Mouse (Mus musculus) testis, adult 2 months (tissue): ENCODE results near the gene Cd82. TPM values are rescaled to one million over a fixed set of nuclear protein-coding genes. Genes with fewer than 3 reads are reported as not detected.

Experiments used
- H3K27ac ChIP-seq: fragments of 200-500 bp; 2 replicates; pipeline ENCODE4 v1.5.1; 2012; ENCODE audit warnings: low read depth, low read length; ENCODE audit not compliant: control insufficient read depth, insufficient read depth
- H3K27me3 ChIP-seq: fragments of 200-500 bp; 2 replicates; pipeline ENCODE4 v1.6.1; 2012; ENCODE audit warnings: mild to moderate bottlenecking, low read length, moderate library complexity; ENCODE audit not compliant: control insufficient read depth, insufficient read depth
- H3K36me3 ChIP-seq: fragments of 200-500 bp; 2 replicates; pipeline ENCODE4 v1.6.1; 2012; ENCODE audit warnings: mild to moderate bottlenecking, low read length; ENCODE audit not compliant: control insufficient read depth, insufficient read depth
- H3K4me1 ChIP-seq: fragments of 200-500 bp; 2 replicates; pipeline ENCODE4 v1.6.1; 2012; ENCODE audit warnings: low read length; ENCODE audit not compliant: control insufficient read depth, insufficient read depth
- H3K4me3 ChIP-seq: fragments of 200-500 bp; 2 replicates; pipeline ENCODE4 v1.5.1; 2012; ENCODE audit warnings: low read depth, mild to moderate bottlenecking, low read length, moderate library complexity, mixed read lengths; ENCODE audit not compliant: control insufficient read depth
- CTCF ChIP-seq: fragments of 200-500 bp; IDR thresholded peaks from 2 replicates; pipeline ENCODE4 v1.5.1; 2012; ENCODE audit warnings: low read depth, mild to moderate bottlenecking, inconsistent platforms, low read length, moderate library complexity; ENCODE audit not compliant: control insufficient read depth, insufficient read depth, insufficient replicate concordance
- POLR2A ChIP-seq: fragments of 200-500 bp; IDR thresholded peaks from 2 replicates; pipeline ENCODE4 v1.6.1; 2012; ENCODE audit warnings: low read depth, mild to moderate bottlenecking, inconsistent platforms, low read length, moderate library complexity; ENCODE audit not compliant: control insufficient read depth
- polyA plus RNA-seq: library from polyadenylated mRNA; depleted of rRNA; stranded (reverse); fragments of >200 nt; gene quantifications from 2 replicates; pipeline ENCODE4 v1.2.3, GENCODE M21; 2012

The Cd82 gene
- polyA plus RNA-seq, 1 experiment: 29.9 TPM

GRCm38 (mm10) chr2:93450695-93451094, 12.2 kb downstream of the Cd82 start:
- Histone ChIP-seq H3K4me1 (peaks cover 4% of the 10 kb centered on the region; the same call in 1 of the 2 replicates), H3K27ac (no peak overlapping the region)
- TF ChIP-seq CTCF: no peak

GRCm38 (mm10) chr2:93449657-93450056, 13.3 kb downstream of the Cd82 start:
- no peak overlapping the region for H3K4me3 ChIP-seq
- no peaks in the 10 kb centered on the region for H3K27me3 ChIP-seq
- peaks cover 4% of the 10 kb centered on the region; the same call in 1 of the 2 replicates for H3K4me1 ChIP-seq
- no peak overlapping the region for H3K27ac ChIP-seq
- H3K36me3 ChIP-seq: no peaks in the 10 kb centered on the region
- TF ChIP-seq CTCF (no peak), POLR2A (no peak)

More at GRCm38 (mm10) chr2:93450695-93451094, 12.2 kb downstream of the Cd82 start:
- no peaks in the 10 kb centered on the region for H3K27me3 ChIP-seq
- no peaks in the 10 kb centered on the region for H3K36me3 ChIP-seq
- H3K4me3 ChIP-seq: no peak overlapping the region

GRCm38 (mm10) chr2:93448774-93449173, 14.2 kb downstream of the Cd82 start:
- Histone ChIP-seq H3K4me3 (no peak overlapping the region), H3K27ac (no peak overlapping the region), H3K36me3 (no peaks in the 10 kb centered on the region), H3K27me3 (no peaks in the 10 kb centered on the region), H3K4me1 (peaks cover 4% of the 10 kb centered on the region; the same call in 1 of the 2 replicates)
- TF ChIP-seq CTCF (no peak), POLR2A (no peak)

DNA sequence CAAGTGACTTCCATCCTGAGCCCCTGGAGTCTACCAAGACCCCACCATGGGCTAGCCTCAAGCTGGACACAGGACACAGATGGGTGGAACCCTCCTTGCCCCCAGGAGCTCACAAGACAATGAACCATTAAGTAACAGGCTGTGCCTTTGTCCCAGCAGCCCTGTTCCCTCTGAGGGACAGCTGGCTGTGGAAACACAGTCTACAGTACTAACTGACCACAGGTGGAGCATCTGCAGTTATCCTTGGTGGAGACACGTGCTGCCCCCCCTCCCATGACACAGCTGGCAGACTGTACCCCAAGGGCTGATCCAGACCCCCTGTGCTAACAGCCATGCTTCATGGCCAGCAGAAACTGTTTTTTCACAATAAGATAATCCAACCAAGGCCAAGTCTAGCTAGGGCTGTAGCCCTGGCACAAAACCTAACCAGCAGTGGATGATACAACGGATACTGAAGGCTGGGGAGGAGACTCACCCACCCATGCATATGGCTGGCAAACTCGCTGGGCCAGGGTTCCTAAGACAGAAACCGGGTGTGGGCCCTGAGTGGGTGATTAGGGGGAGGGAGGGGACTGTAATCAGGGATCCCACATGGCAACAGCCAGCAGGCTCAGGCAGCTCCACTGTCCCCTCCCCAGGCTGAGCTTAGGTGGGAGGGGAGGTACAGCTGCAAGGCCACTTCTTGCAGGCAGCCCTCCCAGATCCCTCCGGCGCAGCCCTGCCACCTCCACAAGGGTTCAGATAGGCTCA, 15.3 kb downstream of the Cd82 start:
- no peaks in the 10 kb centered on the region for H3K27me3 ChIP-seq
- no peaks in the 10 kb centered on the region for H3K36me3 ChIP-seq
- H3K4me3 ChIP-seq: no peak overlapping the region
- no peak overlapping the region for H3K27ac ChIP-seq
- peaks cover 4% of the 10 kb centered on the region; the same call in 1 of the 2 replicates for H3K4me1 ChIP-seq
- TF ChIP-seq POLR2A (no peak), CTCF (no peak)

GRCm38 (mm10) chr2:93446606-93447353, 16.2 kb downstream of the Cd82 start:
- peaks cover 4% of the 10 kb centered on the region; the same call in 1 of the 2 replicates for H3K4me1 ChIP-seq
- peak overlapping the region; percentile 26; the same call in 1 of the 2 replicates for H3K27ac ChIP-seq
- H3K27me3 ChIP-seq: no peaks in the 10 kb centered on the region

GRCm38 (mm10) chr2:93445237-93445651, 17.7 kb downstream of the Cd82 start:
- TF ChIP-seq POLR2A (no peak), CTCF (no peak)

More at GRCm38 (mm10) chr2:93446606-93447353, 16.2 kb downstream of the Cd82 start:
- Histone ChIP-seq H3K4me3 (no peak overlapping the region), H3K36me3 (no peaks in the 10 kb centered on the region)
- no peak for TF ChIP-seq CTCF
- no peak for TF ChIP-seq POLR2A

DNA sequence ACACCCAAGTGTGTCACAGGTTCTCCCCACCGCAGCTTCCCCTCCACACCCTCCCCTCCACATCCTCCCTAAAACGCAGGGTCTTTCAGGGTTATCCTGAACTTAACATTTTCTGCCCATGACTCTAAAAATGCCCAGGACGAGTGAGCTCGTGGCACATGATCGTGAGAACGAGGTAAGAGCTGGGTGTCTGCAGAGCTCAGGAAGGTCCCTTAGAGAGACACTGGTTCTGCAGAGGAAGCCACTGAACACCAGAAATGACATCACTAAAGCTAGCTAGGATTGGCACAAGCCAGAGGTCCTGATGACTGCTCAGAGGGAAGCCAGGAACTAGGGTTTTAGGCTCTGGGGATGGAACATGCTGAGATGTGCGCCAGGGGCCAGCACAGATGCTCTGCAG, 18.7 kb downstream of the Cd82 start:
- no peak overlapping the region for H3K4me3 ChIP-seq

More at GRCm38 (mm10) chr2:93445237-93445651, 17.7 kb downstream of the Cd82 start:
- Histone ChIP-seq H3K36me3 (no peaks in the 10 kb centered on the region), H3K27ac (no peak overlapping the region), H3K4me3 (no peak overlapping the region), H3K4me1 (peaks cover 4% of the 10 kb centered on the region; the same call in 1 of the 2 replicates), H3K27me3 (no peaks in the 10 kb centered on the region)

More for the DNA sequence above, 18.7 kb downstream of the Cd82 start:
- H3K4me1 ChIP-seq: peaks cover 2% of the 10 kb centered on the region; the same call in 1 of the 2 replicates
- TF ChIP-seq POLR2A: no peak
- TF ChIP-seq CTCF: no peak
- H3K36me3 ChIP-seq: no peaks in the 10 kb centered on the region
- no peak overlapping the region for H3K27ac ChIP-seq
- H3K27me3 ChIP-seq: no peaks in the 10 kb centered on the region
